Mouse (Mus musculus): Measurements from ENCODE around the gene Ciao2a. TPM values are rescaled to one million over a fixed set of nuclear protein-coding genes. Genes with fewer than 3 reads are reported as not detected.
A peak's percentile ranks its signal among the peaks of the same experiment; 100 is the strongest.

Gene Ciao2a
- total RNA-seq, 2 experiments from 2014 or later = 23.7 to 27.9 TPM

- no peak for DNase-seq
- intact Hi-C loops (cut with DNase I) = no loop called here
Measured at GRCm38 (mm10) chr9:66119498-66119897, 6.9 kb upstream of the Ciao2a start.

DNA sequence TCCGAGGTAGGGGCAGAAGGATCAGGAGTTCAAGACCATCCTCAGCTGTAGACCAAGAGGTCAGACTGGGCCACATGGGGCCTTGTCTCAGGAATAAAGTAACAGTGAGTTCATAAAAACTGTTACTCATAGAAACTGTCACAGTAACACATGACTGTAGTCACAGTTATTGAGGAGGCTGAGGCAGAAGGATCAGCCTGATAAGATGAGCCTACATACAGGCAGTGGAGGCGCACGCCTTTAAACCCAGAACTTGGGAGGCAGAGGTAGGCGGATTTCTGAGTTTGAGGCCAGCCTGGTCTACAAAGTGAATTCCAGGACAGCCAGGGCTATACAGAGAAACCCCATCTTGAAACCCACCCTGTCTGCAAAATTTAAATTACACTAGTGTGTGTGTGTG is 6.3 kb upstream of the Ciao2a start:
- DNase-seq = no peak
- intact Hi-C loops (cut with DNase I) = no loop called here

DNA sequence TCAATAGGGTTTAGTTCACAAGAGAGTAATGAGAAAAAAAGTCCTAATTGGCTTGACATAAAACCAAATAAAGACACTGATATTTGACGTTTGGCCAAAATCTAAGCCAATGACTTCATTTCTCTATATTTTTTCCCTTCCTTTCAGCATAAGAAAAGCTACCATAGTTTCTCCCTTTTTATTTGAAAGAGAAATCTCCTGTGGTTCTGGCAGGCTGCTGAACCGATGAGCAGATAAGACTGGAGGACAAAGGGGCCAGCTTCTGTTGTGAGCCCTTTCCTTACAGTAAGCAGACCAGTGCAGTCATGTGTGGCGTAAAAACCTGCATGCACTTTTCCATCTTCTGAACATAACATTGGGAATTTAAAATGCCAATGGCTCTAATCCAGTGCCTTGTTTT is 5.5 kb upstream of the Ciao2a start:
- DNase-seq = no peak
- intact Hi-C loops (cut with DNase I) = no loop called here

DNA sequence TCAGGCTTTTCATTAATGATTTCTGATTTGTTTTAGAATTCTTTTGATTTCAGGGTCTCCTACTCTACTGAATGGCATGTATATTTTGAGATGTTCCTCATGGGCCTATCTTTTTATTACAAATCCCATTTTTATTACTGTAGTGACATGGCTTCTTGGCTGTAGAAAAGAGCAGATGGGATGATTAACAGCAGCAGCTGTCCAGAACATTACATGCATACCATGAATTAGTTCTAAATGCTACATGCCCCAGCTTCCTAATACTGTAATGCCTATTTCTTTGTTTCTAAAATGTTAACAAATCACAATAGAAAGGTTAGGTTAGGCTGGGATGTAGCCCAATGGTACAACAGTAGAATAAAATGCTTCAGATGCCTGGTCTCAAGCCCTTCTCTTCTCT is 5.0 kb upstream of the Ciao2a start:
- intact Hi-C loops (cut with DNase I) = no loop called here
- DNase-seq = no peak

- no peak for DNase-seq
- intact Hi-C loops (cut with DNase I) = no loop called here
Measured at GRCm38 (mm10) chr9:66123648-66124047, 2.8 kb upstream of the Ciao2a start.

DNA sequence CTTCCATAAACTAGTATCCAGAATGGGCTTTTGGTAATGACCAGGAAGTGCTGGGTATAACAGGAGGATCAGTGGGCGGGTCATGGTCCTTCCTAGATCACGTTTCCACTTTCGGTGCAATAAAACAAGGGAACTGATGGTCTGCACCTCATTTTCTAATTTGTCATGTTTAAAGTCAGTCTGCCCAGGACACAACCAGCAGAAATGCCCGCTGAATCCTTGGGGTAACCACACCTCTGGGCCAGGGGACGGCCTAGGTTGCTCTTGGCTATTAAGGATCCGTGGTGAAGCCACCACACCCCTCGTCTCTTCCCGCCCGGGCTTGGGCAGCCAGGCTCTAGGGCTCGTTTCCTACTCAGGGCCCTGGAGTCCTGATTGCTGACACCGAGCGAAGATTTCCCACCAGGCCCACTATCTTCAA is 2.3 kb upstream of the Ciao2a start:
- no peak for DNase-seq
- intact Hi-C loops (cut with DNase I) = no loop called here

DNA sequence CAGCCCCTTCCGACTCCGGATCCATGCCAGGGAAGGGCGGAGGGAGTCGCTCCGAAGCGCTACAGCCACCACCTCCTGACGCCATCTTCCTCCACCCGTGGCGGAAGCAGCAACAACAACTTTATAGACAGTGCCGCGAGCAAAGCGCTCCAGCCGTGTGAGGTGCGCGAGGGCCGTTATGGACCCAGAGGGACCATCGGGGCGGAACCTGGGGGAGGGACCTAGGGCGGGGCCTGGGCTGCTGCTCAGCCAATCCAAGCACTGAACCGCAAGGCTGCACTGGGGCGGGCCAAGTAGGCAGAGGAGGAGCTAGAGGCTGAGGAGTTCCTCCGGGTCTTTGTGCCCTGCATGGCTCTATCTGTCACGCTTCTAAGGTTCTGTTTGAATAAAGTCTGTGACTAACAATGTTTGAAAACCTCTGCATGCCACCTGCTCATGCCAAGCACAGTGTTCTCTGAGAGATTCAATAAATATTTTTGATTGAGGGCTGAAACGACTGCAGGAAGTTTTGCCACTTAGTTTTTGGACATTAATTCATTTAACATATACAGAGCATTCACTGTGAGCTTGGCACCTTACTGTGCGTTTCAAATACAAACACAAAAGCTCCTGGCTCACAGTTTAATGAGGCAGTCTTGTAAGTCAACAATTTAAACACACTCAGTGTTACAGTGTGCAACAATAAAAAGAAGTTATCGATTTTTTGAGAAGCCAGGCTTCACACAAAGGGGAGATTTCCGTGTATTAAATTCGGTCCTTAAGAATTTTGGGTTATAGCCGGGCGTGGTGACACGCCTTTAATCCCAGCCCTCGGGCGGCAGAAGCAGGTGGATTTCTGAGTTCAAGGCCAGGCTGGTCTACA is 1.5 kb upstream of the Ciao2a start:
- peak; percentile 98 for DNase-seq
- intact Hi-C loops (cut with DNase I) = no loop called here

GRCm38 (mm10) chr9:66125543-66126455 is 612 bp upstream of the Ciao2a start:
- no peak for DNase-seq
- intact Hi-C loops (cut with DNase I) = no loop called here

DNA sequence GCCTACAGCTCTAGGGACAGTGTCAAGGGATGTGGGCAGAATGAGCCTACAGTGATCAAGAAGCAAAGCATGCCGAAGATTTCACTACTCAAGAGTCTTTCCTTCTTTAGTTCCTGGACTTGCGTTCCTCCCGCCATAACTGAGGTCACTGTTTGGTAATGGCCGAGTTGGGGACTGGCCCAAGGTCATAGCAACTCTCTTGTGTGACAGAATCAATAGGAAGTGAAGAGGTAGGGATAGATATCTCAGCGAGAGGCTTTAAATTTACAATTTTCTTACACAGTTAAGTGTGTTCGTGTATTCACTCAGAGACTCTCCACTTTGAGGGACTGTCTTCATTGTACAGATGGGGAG is 759 bp downstream of the Ciao2a start:
- intact Hi-C loops (cut with DNase I) = no loop called here
- DNase-seq = no peak

- intact Hi-C loops (cut with DNase I) = no loop called here
- DNase-seq = no peak
Measured at GRCm38 (mm10) chr9:66127884-66128283, 1.5 kb downstream of the Ciao2a start.

GRCm38 (mm10) chr9:66131466-66131865 is 5.1 kb downstream of the Ciao2a start:
- intact Hi-C loops (cut with DNase I) = no loop called here
- no peak for DNase-seq

DNA sequence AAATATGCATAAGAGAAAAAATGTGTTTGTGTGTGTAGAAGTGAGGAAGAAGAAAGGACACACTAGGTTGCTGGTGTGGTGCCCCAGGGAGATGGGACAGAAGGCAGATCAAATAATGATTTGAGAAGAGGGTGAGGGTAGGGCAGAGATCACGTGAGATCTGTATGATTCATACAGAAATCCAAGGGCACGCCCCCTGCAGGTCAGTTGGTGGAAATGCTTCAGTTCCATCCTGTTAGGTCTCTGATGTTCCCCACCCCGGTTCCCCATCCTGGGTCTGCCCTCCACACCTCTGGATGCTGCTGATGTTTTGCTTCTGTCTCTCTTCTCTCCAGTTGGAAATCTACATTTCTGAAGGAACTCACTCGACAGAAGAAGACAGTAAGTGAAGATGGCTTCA is 9.6 kb downstream of the Ciao2a start:
- DNase-seq = no peak
- intact Hi-C loops (cut with DNase I) = no loop called here

DNA sequence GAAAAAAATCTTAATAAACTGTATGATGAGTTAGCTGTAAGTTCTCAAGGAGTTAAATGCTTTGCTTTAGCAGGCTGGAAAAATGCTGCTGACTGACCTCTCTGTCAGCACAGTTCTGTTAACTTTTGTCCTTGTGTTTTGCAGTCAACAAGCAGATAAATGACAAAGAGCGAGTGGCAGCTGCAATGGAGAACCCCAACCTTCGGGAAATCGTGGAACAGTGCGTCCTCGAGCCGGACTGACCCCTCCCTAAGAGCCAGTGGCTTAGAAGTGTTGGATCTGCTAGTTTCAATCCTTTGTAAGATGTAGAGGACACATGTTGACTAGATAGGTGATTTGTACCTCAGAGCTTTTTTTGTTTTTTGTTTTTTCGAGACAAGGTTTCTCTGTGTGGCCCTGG is 11.8 kb downstream of the Ciao2a start:
- DNase-seq = no peak
- intact Hi-C loops (cut with DNase I) = no loop called here

GRCm38 (mm10) chr9:66142265-66142664 is 15.9 kb downstream of the Ciao2a start:
- intact Hi-C loops (cut with DNase I) = no loop called here
- DNase-seq = no peak

DNA sequence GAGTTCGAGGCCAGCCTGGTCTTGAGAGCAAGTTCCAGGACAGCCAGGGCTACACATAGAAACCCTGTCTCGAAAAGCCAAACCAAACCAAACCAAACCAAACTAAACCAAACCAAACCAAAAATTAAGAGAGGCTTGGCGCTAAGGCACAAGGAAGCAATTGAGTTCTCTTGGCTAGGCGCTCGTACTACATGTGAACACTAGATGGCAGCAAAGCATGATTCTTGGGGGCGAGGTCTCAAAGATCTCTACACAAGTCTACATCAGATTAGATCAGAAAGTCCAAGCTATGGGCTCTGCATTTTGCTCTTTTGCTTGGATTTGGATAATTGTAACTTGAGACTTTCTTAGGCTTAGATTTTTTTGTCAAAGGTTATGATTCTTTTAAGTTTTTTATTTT is 17.8 kb downstream of the Ciao2a start:
- peak; percentile 65 for DNase-seq
- intact Hi-C loops (cut with DNase I) = no loop called here

DNA sequence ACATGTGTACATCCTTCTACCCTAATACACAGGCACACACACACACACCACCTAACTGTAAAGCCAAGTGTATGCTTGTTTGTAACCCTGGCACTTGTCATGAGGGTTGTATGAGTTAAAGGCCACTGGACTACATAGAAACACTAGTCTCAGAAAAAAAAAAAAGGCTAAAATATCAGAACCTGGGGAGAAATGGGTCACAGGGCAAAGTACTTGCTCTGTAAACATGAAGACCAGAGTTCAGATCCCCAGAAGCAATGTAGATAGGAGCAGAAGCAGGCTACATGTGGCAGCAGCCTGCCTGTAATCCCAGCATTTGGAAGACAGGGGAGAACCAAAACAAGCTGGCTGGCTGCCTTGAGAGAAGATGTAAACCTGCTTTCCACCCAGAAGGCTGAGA is 19.7 kb downstream of the Ciao2a start:
- no peak for DNase-seq
- intact Hi-C loops (cut with DNase I) = no loop called here

- DNase-seq = no peak
- intact Hi-C loops (cut with DNase I) = loop anchor here (10.0 kb wide), 1 partner anchor 203 kb away; the partner anchor contains the start of gene Herc1
Measured at GRCm38 (mm10) chr9:66152011-66152410, 25.6 kb downstream of the Ciao2a start.

GRCm38 (mm10) chr9:66153594-66153993 is 27.2 kb downstream of the Ciao2a start:
- no peak for DNase-seq
- intact Hi-C loops (cut with DNase I) = loop anchor here (10.0 kb wide), 1 partner anchor 201 kb away; the partner anchor contains the start of gene Herc1

DNA sequence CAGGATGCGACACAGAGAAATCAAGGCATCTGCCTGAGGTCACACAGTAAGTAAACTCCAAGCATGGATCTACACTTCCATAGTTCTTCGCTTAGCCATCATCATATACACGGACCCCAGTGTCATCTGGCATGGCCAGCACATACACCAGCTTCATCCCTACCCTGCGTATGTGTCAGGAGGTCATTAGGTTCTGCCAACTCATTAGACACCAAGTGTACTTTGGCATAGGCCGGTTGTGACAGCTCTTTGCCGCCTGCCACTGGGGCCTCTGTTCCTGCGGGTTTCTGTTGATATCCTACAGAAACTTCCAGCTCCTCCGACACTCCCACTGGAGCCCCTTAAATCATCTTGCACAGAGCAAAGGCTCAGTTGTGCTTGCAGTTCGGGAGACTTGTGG is 27.6 kb downstream of the Ciao2a start:
- intact Hi-C loops (cut with DNase I) = loop anchor here (10.0 kb wide), 1 partner anchor 201 kb away; the partner anchor contains the start of gene Herc1
- no peak for DNase-seq

- intact Hi-C loops (cut with DNase I) = loop anchor here (10.0 kb wide), 1 partner anchor 199 kb away; the partner anchor contains the start of gene Herc1
Measured at GRCm38 (mm10) chr9:66155534-66155933, 29.1 kb downstream of the Ciao2a start.

More at GRCm38 (mm10) chr9:66155534-66155933, 29.1 kb downstream of the Ciao2a start:
- no peak for DNase-seq

All from left cerebral cortex, postnatal 4 days (tissue).